Mouse (Mus musculus) midbrain, embryonic 15.5 days (tissue): ENCODE results near the gene Cnot2. TPM values are rescaled to one million over a fixed set of nuclear protein-coding genes. Genes with fewer than 3 reads are reported as not detected.

Experiments
- ATAC-seq: fragments of 200-750 bp; cut with Nextera tagmentation; replicated peaks from 2 replicates; pipeline ENCODE4 v1.8.0; 2017; ENCODE audit warnings: moderate TSS enrichment
- H3K27ac ChIP-seq: fragments of 300-500 bp; sonication (generic); 2 replicates; pipeline ENCODE4 v1.5.1; 2015; ENCODE audit warnings: mild to moderate bottlenecking, inconsistent platforms
- H3K27me3 ChIP-seq: fragments of 300-500 bp; sonication (generic); replicated peaks from 2 replicates; pipeline ENCODE4 v1.6.1; 2015; ENCODE audit warnings: inconsistent platforms
- H3K36me3 ChIP-seq: fragments of 300-500 bp; sonication (generic); replicated peaks from 2 replicates; pipeline ENCODE4 v1.6.1; 2015; ENCODE audit warnings: inconsistent platforms
- H3K4me1 ChIP-seq: fragments of 300-500 bp; sonication (generic); 2 replicates; pipeline ENCODE4 v1.6.1; 2015; ENCODE audit warnings: inconsistent platforms
- H3K4me2 ChIP-seq: fragments of 300-500 bp; sonication (generic); 2 replicates; pipeline ENCODE4 v1.6.1; 2015; ENCODE audit warnings: inconsistent platforms, mild to moderate bottlenecking, moderate library complexity
- H3K4me3 ChIP-seq: fragments of 300-500 bp; sonication (generic); 2 replicates; pipeline ENCODE4 v1.5.1; 2015; ENCODE audit warnings: mild to moderate bottlenecking, inconsistent platforms
- H3K9ac ChIP-seq: fragments of 300-500 bp; sonication (generic); 2 replicates; pipeline ENCODE4 v1.6.1; 2015; ENCODE audit warnings: mild to moderate bottlenecking, inconsistent platforms
- H3K9me3 ChIP-seq: fragments of 300-500 bp; sonication (generic); 2 replicates; pipeline ENCODE4 v1.6.1; 2016; ENCODE audit warnings: inconsistent platforms
- WGBS: fragments of 180-500 bp; shearing (Covaris S2); methylation state at CpG from one replicate; pipeline ENCODE4 v1.1.7; 2015; ENCODE audit warnings: mixed read lengths; 5-methylcytosine and 5-hydroxymethylcytosine counted together
- polyA plus RNA-seq: library from polyadenylated mRNA; unstranded; fragments of >200 nt; fragmentation: Nextera tagmentation; extraction: Ambion mirVana; gene quantifications from 2 replicates; pipeline ENCODE4 v1.2.1, GENCODE M21; 2015

The Cnot2 gene
- polyA plus RNA-seq, 1 experiment from 2014 or later, result 95.4 TPM

- Histone ChIP-seq H3K4me1 (no peaks in the 10 kb centered on the region), H3K9me3 (no peaks in the 10 kb centered on the region), H3K4me3 (no peak overlapping the region), H3K36me3 (no peaks in the 10 kb centered on the region), H3K4me2 (no peak overlapping the region), H3K27ac (no peak overlapping the region), H3K27me3 (no peaks in the 10 kb centered on the region), H3K9ac (no peak overlapping the region)
- WGBS, result 87% methylated on average over 11 of the region's 11 CpGs
- no peak for ATAC-seq
Measured at GRCm38 (mm10) chr10:116512521-116513253, 68.6 kb downstream of the Cnot2 start.

GRCm38 (mm10) chr10:116505303-116506014 is 75.9 kb downstream of the Cnot2 start:
- no peak overlapping the region for H3K9ac ChIP-seq
- H3K4me1 ChIP-seq, result no peaks in the 10 kb centered on the region
- no peak overlapping the region for H3K4me3 ChIP-seq
- WGBS, result 91% methylated on average over 7 of the region's 7 CpGs
- H3K27ac ChIP-seq, result no peak overlapping the region
- ATAC-seq, result no peak
- no peaks in the 10 kb centered on the region for H3K36me3 ChIP-seq
- no peaks in the 10 kb centered on the region for H3K27me3 ChIP-seq
- H3K9me3 ChIP-seq, result no peaks in the 10 kb centered on the region
- no peak overlapping the region for H3K4me2 ChIP-seq

GRCm38 (mm10) chr10:116492768-116493167 is 88.5 kb downstream of the Cnot2 start:
- Histone ChIP-seq H3K36me3 (peaks cover 3% of the 10 kb centered on the region; the same call in 1 of the 2 replicates), H3K4me3 (no peak overlapping the region), H3K4me1 (no peaks in the 10 kb centered on the region), H3K9ac (no peak overlapping the region), H3K4me2 (no peak overlapping the region), H3K9me3 (no peaks in the 10 kb centered on the region), H3K27ac (no peak overlapping the region), H3K27me3 (no peaks in the 10 kb centered on the region)
- WGBS, result 88% methylated on average over 3 of the region's 3 CpGs
- ATAC-seq, result no peak

GRCm38 (mm10) chr10:116486895-116487747 is 94.2 kb downstream of the Cnot2 start:
- Histone ChIP-seq H3K36me3 (peaks cover 25% of the 10 kb centered on the region), H3K9ac (no peak overlapping the region), H3K9me3 (no peaks in the 10 kb centered on the region), H3K4me3 (no peak overlapping the region), H3K4me1 (no peaks in the 10 kb centered on the region), H3K27ac (no peak overlapping the region), H3K27me3 (no peaks in the 10 kb centered on the region), H3K4me2 (no peak overlapping the region)
- 85% methylated on average over 10 of the region's 10 CpGs for WGBS
- no peak for ATAC-seq

GRCm38 (mm10) chr10:116481917-116482316 is 99.4 kb downstream of the Cnot2 start:
- no peak for ATAC-seq
- no peak overlapping the region for H3K4me3 ChIP-seq
- no peak overlapping the region for H3K4me2 ChIP-seq
- H3K27me3 ChIP-seq, result no peaks in the 10 kb centered on the region
- no peak overlapping the region for H3K27ac ChIP-seq
- peaks cover 25% of the 10 kb centered on the region for H3K36me3 ChIP-seq
- no peaks in the 10 kb centered on the region for H3K9me3 ChIP-seq
- no peaks in the 10 kb centered on the region for H3K4me1 ChIP-seq
- no peak overlapping the region for H3K9ac ChIP-seq
- 92% methylated on average over 12 of the region's 12 CpGs for WGBS

- H3K36me3 ChIP-seq, result peaks cover 20% of the 10 kb centered on the region
- 92% methylated on average over 5 of the region's 5 CpGs for WGBS
- no peaks in the 10 kb centered on the region for H3K4me1 ChIP-seq
- no peak overlapping the region for H3K4me2 ChIP-seq
- ATAC-seq, result no peak
- H3K27ac ChIP-seq, result no peak overlapping the region
- H3K27me3 ChIP-seq, result no peaks in the 10 kb centered on the region
- H3K9ac ChIP-seq, result no peak overlapping the region
- no peak overlapping the region for H3K4me3 ChIP-seq
- no peaks in the 10 kb centered on the region for H3K9me3 ChIP-seq
Measured at GRCm38 (mm10) chr10:116480988-116481387, 100.3 kb downstream of the Cnot2 start.

GRCm38 (mm10) chr10:116476559-116476958 is 104.8 kb downstream of the Cnot2 start:
- H3K9ac ChIP-seq, result no peak overlapping the region
- peaks cover 29% of the 10 kb centered on the region for H3K4me1 ChIP-seq
- WGBS, result 94% methylated on average over 3 of the region's 3 CpGs
- no peaks in the 10 kb centered on the region for H3K9me3 ChIP-seq
- no peaks in the 10 kb centered on the region for H3K36me3 ChIP-seq
- no peak overlapping the region for H3K4me2 ChIP-seq
- H3K27me3 ChIP-seq, result no peaks in the 10 kb centered on the region
- H3K27ac ChIP-seq, result no peak overlapping the region
- no peak overlapping the region for H3K4me3 ChIP-seq
- no peak for ATAC-seq

GRCm38 (mm10) chr10:116475725-116476124 is 105.6 kb downstream of the Cnot2 start:
- H3K4me2 ChIP-seq, result peak overlapping the region; percentile 87; the same call in 1 of the 2 replicates
- WGBS, result 72% methylated on average over 6 of the region's 6 CpGs

GRCm38 (mm10) chr10:116473759-116474549 is 107.4 kb downstream of the Cnot2 start, which contains the start of gene Kcnmb4:
Kcnmb4 (minus strand) TSS chr10:116473878.
- Histone ChIP-seq H3K36me3 (no peaks in the 10 kb centered on the region), H3K27ac (peak within 1 kb of the TSS; percentile 87), H3K4me1 (peaks cover 36% of the 10 kb centered on the region), H3K9me3 (no peaks in the 10 kb centered on the region), H3K4me3 (peak within 1 kb of the TSS; percentile 83), H3K9ac (peak within 1 kb of the TSS; percentile 70), H3K27me3 (no peaks in the 10 kb centered on the region), H3K4me2 (peak within 1 kb of the TSS; percentile 87)
- ATAC-seq, result peak; percentile 90
- under 1% methylated on average over 67 of the region's 92 CpGs for WGBS

More at GRCm38 (mm10) chr10:116475725-116476124, 105.6 kb downstream of the Cnot2 start:
- H3K27me3 ChIP-seq, result no peaks in the 10 kb centered on the region
- no peak overlapping the region for H3K4me3 ChIP-seq
- H3K9ac ChIP-seq, result no peak overlapping the region
- H3K36me3 ChIP-seq, result no peaks in the 10 kb centered on the region
- ATAC-seq, result no peak
- no peak overlapping the region for H3K27ac ChIP-seq
- H3K4me1 ChIP-seq, result peaks cover 30% of the 10 kb centered on the region
- H3K9me3 ChIP-seq, result no peaks in the 10 kb centered on the region

GRCm38 (mm10) chr10:116473071-116473758 is 108.1 kb downstream of the Cnot2 start:
- Histone ChIP-seq H3K27ac (peak overlapping the region; percentile 87), H3K9ac (peak overlapping the region; percentile 70), H3K27me3 (no peaks in the 10 kb centered on the region), H3K4me2 (peak overlapping the region; percentile 87), H3K4me1 (peaks cover 36% of the 10 kb centered on the region), H3K4me3 (peak overlapping the region; percentile 83), H3K9me3 (no peaks in the 10 kb centered on the region), H3K36me3 (no peaks in the 10 kb centered on the region)
- ATAC-seq, result peak; percentile 83
- under 1% methylated on average over 68 of the region's 78 CpGs for WGBS

GRCm38 (mm10) chr10:116472579-116472978 is 108.7 kb downstream of the Cnot2 start:
- 0 out of 2 replicates have a peak, but pooled peaks have one; percentile 2 for ATAC-seq
- peak overlapping the region; percentile 83 for H3K4me3 ChIP-seq
- H3K9me3 ChIP-seq, result no peaks in the 10 kb centered on the region
- H3K4me1 ChIP-seq, result peaks cover 36% of the 10 kb centered on the region
- no peaks in the 10 kb centered on the region for H3K36me3 ChIP-seq
- WGBS, result 11% methylated on average over 5 of the region's 5 CpGs
- H3K27me3 ChIP-seq, result no peaks in the 10 kb centered on the region
- peak overlapping the region; percentile 87 for H3K27ac ChIP-seq
- H3K4me2 ChIP-seq, result peak overlapping the region; percentile 87
- H3K9ac ChIP-seq, result peak overlapping the region; percentile 70
